Mouse (Mus musculus) kidney, embryonic 14.5 days (tissue): Measurements from ENCODE around the gene Socs3. TPM values are rescaled to one million over a fixed set of nuclear protein-coding genes. Genes with fewer than 3 reads are reported as not detected.
A peak's percentile ranks its signal among the peaks of the same experiment; 100 is the strongest.

Source experiments
- ATAC-seq: fragments of 200-750 bp; cut with Nextera tagmentation; 2 replicates; pipeline ENCODE4 v1.8.0; 2017; ENCODE audit warnings: moderate number of reproducible peaks, mild to moderate bottlenecking, moderate TSS enrichment, moderate library complexity; ENCODE audit not compliant: low FRiP score, low TSS enrichment
- H3K27ac ChIP-seq: fragments of 300-500 bp; sonication (generic); 2 replicates; pipeline ENCODE4 v1.5.1; 2014; ENCODE audit warnings: low read depth, mild to moderate bottlenecking, low read length, moderate library complexity, mixed read lengths
- H3K27me3 ChIP-seq: fragments of 300-500 bp; sonication (generic); 2 replicates; pipeline ENCODE4 v1.6.1; 2014; ENCODE audit warnings: mild to moderate bottlenecking, low read length; ENCODE audit not compliant: control insufficient read depth, insufficient read depth
- H3K36me3 ChIP-seq: fragments of 300-500 bp; sonication (generic); 2 replicates; pipeline ENCODE4 v1.6.1; 2014; ENCODE audit warnings: low read length, mixed read lengths; ENCODE audit not compliant: control insufficient read depth, insufficient read depth
- H3K4me1 ChIP-seq: fragments of 300-500 bp; sonication (generic); 2 replicates; pipeline ENCODE4 v1.6.1; 2014; ENCODE audit warnings: low read length, mixed read lengths; ENCODE audit not compliant: control insufficient read depth, insufficient read depth
- H3K4me2 ChIP-seq: fragments of 300-500 bp; sonication (generic); replicated peaks from 2 replicates; pipeline ENCODE4 v1.6.1; 2014; ENCODE audit warnings: low read depth, mild to moderate bottlenecking, low read length
- H3K4me3 ChIP-seq: fragments of 300-500 bp; sonication (generic); 2 replicates; pipeline ENCODE4 v1.5.1; 2014; ENCODE audit warnings: mild to moderate bottlenecking, low read length
- H3K9ac ChIP-seq: fragments of 300-500 bp; sonication (generic); 2 replicates; pipeline ENCODE4 v1.6.1; 2014; ENCODE audit warnings: low read depth, mild to moderate bottlenecking, low read length, moderate library complexity
- H3K9me3 ChIP-seq: fragments of 300-500 bp; sonication (generic); 2 replicates; pipeline ENCODE4 v1.6.1; 2016; ENCODE audit warnings: low read length; ENCODE audit not compliant: control insufficient read depth
- WGBS: fragments of 180-500 bp; shearing (Covaris S2); extraction: QIAGEN DNeasy Blood & Tissue Kit; methylation state at CpG from one replicate; pipeline ENCODE4 v1.1.7; 2014; 5-methylcytosine and 5-hydroxymethylcytosine counted together
- polyA plus RNA-seq: library from polyadenylated mRNA; unstranded; fragments of >200 nt; fragmentation: Nextera tagmentation; extraction: Ambion mirVana; gene quantifications from 2 replicates; pipeline ENCODE4 v1.2.1, GENCODE M21; 2014

The Socs3 gene
- polyA plus RNA-seq = 6.7 and 9.6 TPM in 2 replicates

- Histone ChIP-seq H3K27ac (peak within 1 kb of the TSS; percentile 93), H3K9ac (peak within 1 kb of the TSS; percentile 87), H3K4me3 (peak within 1 kb of the TSS; percentile 79), H3K4me2 (peak within 1 kb of the TSS; percentile 98), H3K36me3 (peaks cover 13% of the 10 kb centered on the region), H3K9me3 (no peaks in the 10 kb centered on the region), H3K27me3 (peaks cover 12% of the 10 kb centered on the region; the same call in 1 of the 2 replicates), H3K4me1 (peaks cover 50% of the 10 kb centered on the region)
- ATAC-seq = peak; percentile 11; the same call in 1 of the 2 replicates
- 10% methylated on average over 21 of the region's 21 CpGs for WGBS
Observed at GRCm38 (mm10) chr11:117969945-117970872, at the start of gene Socs3. TSS of gene Socs3 (minus strand) at chr11:117970047.

DNA sequence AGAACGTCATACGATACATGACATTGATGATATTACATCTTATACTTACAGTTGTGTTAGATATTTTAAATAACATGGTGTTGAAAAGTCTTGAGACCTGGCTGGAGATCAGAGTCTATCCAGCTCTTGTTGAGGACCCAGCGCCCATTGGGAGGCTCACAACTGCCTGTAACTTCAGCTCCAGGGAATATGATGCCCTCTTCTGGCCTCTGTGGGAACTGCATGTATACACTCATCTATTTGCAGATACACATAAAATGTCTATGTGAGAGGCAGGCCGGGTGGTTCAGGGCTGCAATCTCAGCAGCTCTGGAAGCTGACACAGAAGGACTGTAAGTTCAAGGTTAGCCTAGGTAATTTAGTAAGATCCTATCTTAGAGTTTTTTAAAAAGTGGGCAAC, 48.5 kb upstream of the Socs3 start:
- peaks cover 42% of the 10 kb centered on the region; the same call in 1 of the 2 replicates for H3K36me3 ChIP-seq
- H3K4me1 ChIP-seq = peaks cover 1% of the 10 kb centered on the region; the same call in 1 of the 2 replicates
- ATAC-seq = no peak
- H3K4me3 ChIP-seq = no peak overlapping the region
- H3K9ac ChIP-seq = no peak overlapping the region
- no peaks in the 10 kb centered on the region for H3K27me3 ChIP-seq
- H3K9me3 ChIP-seq = no peaks in the 10 kb centered on the region
- no peak overlapping the region for H3K27ac ChIP-seq
- no peak overlapping the region for H3K4me2 ChIP-seq
- WGBS = 95% methylated on average over 4 of the region's 4 CpGs

DNA sequence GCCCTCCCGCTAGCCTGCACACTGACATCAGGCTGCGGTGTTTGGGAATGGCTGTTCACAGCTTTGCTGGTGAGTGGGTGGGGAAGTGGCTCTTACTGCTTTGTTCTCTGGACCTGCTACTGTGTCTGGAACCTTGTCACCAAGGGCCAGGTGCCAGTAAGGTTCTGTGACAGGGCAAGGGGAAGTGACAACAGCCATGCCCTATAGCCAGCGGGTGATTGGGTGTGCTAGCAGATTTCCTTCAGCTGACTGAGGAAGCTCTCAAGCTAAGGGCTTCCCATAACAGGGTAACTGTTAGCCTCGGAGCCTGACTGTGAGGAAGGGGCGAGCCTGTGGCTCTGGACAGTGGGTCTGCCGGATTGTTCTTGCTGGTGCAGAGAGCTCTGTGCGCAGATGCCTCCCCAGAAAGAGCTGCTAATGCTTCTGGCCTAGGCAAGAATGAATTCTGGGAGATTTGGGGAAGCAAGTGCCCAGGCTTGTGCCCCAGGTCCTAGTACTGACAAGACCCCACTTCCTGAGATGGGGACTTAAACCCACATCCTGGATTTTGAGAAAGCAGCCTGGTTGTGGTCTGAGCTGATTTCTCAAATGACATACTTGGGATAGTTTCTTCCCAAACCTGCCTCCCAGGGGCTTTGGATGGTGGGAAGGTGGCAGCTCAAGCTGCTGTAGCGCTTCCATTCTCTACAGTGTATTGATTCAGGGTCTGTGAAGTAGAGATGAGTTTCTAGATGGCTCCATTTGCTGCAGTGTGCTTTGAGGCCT, 45.7 kb upstream of the Socs3 start:
- Histone ChIP-seq H3K4me1 (no peaks in the 10 kb centered on the region), H3K4me2 (no peak overlapping the region), H3K27me3 (no peaks in the 10 kb centered on the region), H3K36me3 (peaks cover 35% of the 10 kb centered on the region; the same call in 1 of the 2 replicates), H3K27ac (no peak overlapping the region), H3K4me3 (no peak overlapping the region), H3K9me3 (no peaks in the 10 kb centered on the region), H3K9ac (no peak overlapping the region)
- WGBS = 96% methylated on average over 8 of the region's 8 CpGs
- no peak for ATAC-seq

GRCm38 (mm10) chr11:118014391-118014995, 44.6 kb upstream of the Socs3 start:
- WGBS = 81% methylated on average over 12 of the region's 12 CpGs
- Histone ChIP-seq H3K27me3 (no peaks in the 10 kb centered on the region), H3K9ac (no peak overlapping the region), H3K4me2 (no peak overlapping the region), H3K36me3 (peaks cover 28% of the 10 kb centered on the region; the same call in 1 of the 2 replicates), H3K9me3 (no peaks in the 10 kb centered on the region), H3K4me1 (peaks cover 5% of the 10 kb centered on the region), H3K27ac (no peak overlapping the region), H3K4me3 (no peak overlapping the region)
- ATAC-seq = no peak

- H3K4me1 ChIP-seq = peaks cover 17% of the 10 kb centered on the region
- 75% methylated on average over 2 of the region's 2 CpGs for WGBS
- H3K36me3 ChIP-seq = peaks cover 25% of the 10 kb centered on the region; the same call in 1 of the 2 replicates
- no peak overlapping the region for H3K4me2 ChIP-seq
- H3K27me3 ChIP-seq = no peaks in the 10 kb centered on the region
- no peak overlapping the region for H3K4me3 ChIP-seq
- ATAC-seq = no peak
- no peaks in the 10 kb centered on the region for H3K9me3 ChIP-seq
- no peak overlapping the region for H3K27ac ChIP-seq
- H3K9ac ChIP-seq = no peak overlapping the region
Observed at GRCm38 (mm10) chr11:118013339-118013738, 43.5 kb upstream of the Socs3 start.

GRCm38 (mm10) chr11:118012595-118012994, 42.7 kb upstream of the Socs3 start:
- Histone ChIP-seq H3K27me3 (no peaks in the 10 kb centered on the region), H3K4me1 (peaks cover 23% of the 10 kb centered on the region), H3K36me3 (peaks cover 19% of the 10 kb centered on the region; the same call in 1 of the 2 replicates), H3K4me2 (no peak overlapping the region), H3K9me3 (no peaks in the 10 kb centered on the region), H3K9ac (no peak overlapping the region), H3K4me3 (no peak overlapping the region), H3K27ac (no peak overlapping the region)
- WGBS = 82% methylated on average over 1 of the region's 1 CpGs
- no peak for ATAC-seq

GRCm38 (mm10) chr11:118009865-118010571, 40.2 kb upstream of the Socs3 start:
- no peak overlapping the region for H3K4me2 ChIP-seq
- H3K27me3 ChIP-seq = no peaks in the 10 kb centered on the region
- H3K9me3 ChIP-seq = no peaks in the 10 kb centered on the region
- H3K36me3 ChIP-seq = peaks cover 36% of the 10 kb centered on the region
- H3K4me3 ChIP-seq = no peak overlapping the region
- H3K27ac ChIP-seq = no peak overlapping the region
- H3K9ac ChIP-seq = peak overlapping the region; percentile 40; the same call in 1 of the 2 replicates
- ATAC-seq = no peak
- peaks cover 30% of the 10 kb centered on the region for H3K4me1 ChIP-seq
- 51% methylated on average over 4 of the region's 4 CpGs for WGBS

- Histone ChIP-seq H3K4me1 (peaks cover 40% of the 10 kb centered on the region), H3K27ac (no peak overlapping the region), H3K36me3 (peaks cover 37% of the 10 kb centered on the region), H3K4me3 (no peak overlapping the region), H3K9ac (no peak overlapping the region), H3K4me2 (no peak overlapping the region), H3K9me3 (no peaks in the 10 kb centered on the region), H3K27me3 (no peaks in the 10 kb centered on the region)
- ATAC-seq = no peak
- WGBS = 79% methylated on average over 8 of the region's 8 CpGs
Observed at GRCm38 (mm10) chr11:118008843-118009242, 39.0 kb upstream of the Socs3 start.
